Mouse (Mus musculus) myocyte (in vitro differentiated cells): ENCODE measurements around the gene Ldlrad3.

Source experiments
- CEBPB ChIP-seq: IDR thresholded peaks from 2 replicates; pipeline ENCODE4 v1.6.1; 2011; ENCODE audit warnings: mild to moderate bottlenecking, moderate library complexity; ENCODE audit not compliant: poor library complexity, insufficient read depth, severe bottlenecking
- E2F4 ChIP-seq: IDR thresholded peaks from one replicate; pipeline ENCODE4 v1.6.1; 2011; ENCODE audit warnings: mild to moderate bottlenecking, control low read depth, moderate library complexity; ENCODE audit not compliant: insufficient read depth
- MAX ChIP-seq: IDR thresholded peaks from one replicate; pipeline ENCODE4 v1.6.1; 2011; ENCODE audit warnings: low read depth, mild to moderate bottlenecking, control low read depth
- MYOD1 ChIP-seq, 3 experiments: IDR thresholded peaks; one replicate each; pipeline ENCODE4 v1.6.1; 2011; ENCODE audit warnings: control low read depth in 2 of 3, low read depth in 2 of 3, mild to moderate bottlenecking in 2 of 3, moderate library complexity in 1 of 3; ENCODE audit not compliant: insufficient read length in 2 of 3, control insufficient read depth in 1 of 3
- MYOG ChIP-seq, 3 experiments: IDR thresholded peaks; one replicate each; pipeline ENCODE4 v1.6.1; 2011; ENCODE audit warnings: control low read depth in 2 of 3, low read depth in 2 of 3, mild to moderate bottlenecking in 2 of 3; ENCODE audit not compliant: insufficient read length in 2 of 3, control insufficient read depth in 1 of 3, insufficient read depth in 1 of 3
- POLR2A ChIP-seq: IDR thresholded peaks from one replicate; pipeline ENCODE4 v1.6.1; 2011; ENCODE audit warnings: low read depth, mild to moderate bottlenecking, control low read depth, moderate library complexity; ENCODE audit not compliant: insufficient read length
- POLR2AphosphoS2 ChIP-seq: IDR thresholded peaks from one replicate; pipeline ENCODE4 v1.6.1; 2011; ENCODE audit warnings: low read depth, control low read depth; ENCODE audit not compliant: insufficient read length
- REST ChIP-seq: IDR thresholded peaks from one replicate; pipeline ENCODE4 v1.6.1; 2011; ENCODE audit warnings: mild to moderate bottlenecking, control low read depth, moderate library complexity; ENCODE audit not compliant: insufficient read depth, insufficient read length
- SRF ChIP-seq: IDR thresholded peaks from one replicate; pipeline ENCODE4 v1.6.1; 2011; ENCODE audit warnings: low read depth; ENCODE audit not compliant: control insufficient read depth, insufficient read length
- TCF12 ChIP-seq: IDR thresholded peaks from one replicate; pipeline ENCODE4 v1.6.1; 2011; ENCODE audit warnings: mild to moderate bottlenecking, control low read depth; ENCODE audit not compliant: poor library complexity, insufficient read depth, severe bottlenecking
- TCF3 ChIP-seq: IDR thresholded peaks from one replicate; pipeline ENCODE4 v1.6.1; 2011; ENCODE audit warnings: low read depth, control low read depth; ENCODE audit not compliant: insufficient read length
- USF1 ChIP-seq: IDR thresholded peaks from one replicate; pipeline ENCODE4 v1.6.1; 2011; ENCODE audit warnings: low read depth, mild to moderate bottlenecking, control low read depth, moderate library complexity

DNA sequence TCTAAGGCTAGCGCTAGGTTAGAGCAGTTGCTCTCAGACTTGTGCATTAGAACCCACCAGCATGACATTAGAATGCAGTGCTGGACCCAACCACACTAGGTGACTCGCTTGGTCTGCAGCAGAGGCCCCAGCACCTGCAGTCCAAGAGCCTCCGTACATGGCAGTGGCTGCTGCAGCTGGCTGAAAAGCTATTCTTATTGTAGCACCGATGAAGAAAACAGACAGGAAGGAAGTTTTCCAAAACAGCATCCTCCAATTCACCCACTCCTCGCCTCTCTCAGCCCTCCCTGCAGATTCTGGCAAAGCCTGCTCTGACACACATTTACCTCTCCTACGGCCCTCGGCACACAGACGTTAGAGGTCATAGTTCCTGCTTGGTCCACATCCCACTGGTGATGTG lies 130.0 kb downstream of the Ldlrad3 start:
- TF ChIP-seq POLR2A: no peak
- no peak for TF ChIP-seq POLR2AphosphoS2
- no peak for TF ChIP-seq E2F4
- TF ChIP-seq MYOD1 (IDR thresholded peaks at IDR 0.05; ENCODE audit: control insufficient read depth in 1 of 3, insufficient read length in 2 of 3, low read depth in 2 of 3): no peak
- no peak for TF ChIP-seq CEBPB
- TF ChIP-seq USF1: no peak
- no peak for TF ChIP-seq TCF12
- TF ChIP-seq TCF3: no peak
- TF ChIP-seq SRF: no peak
- no peak for TF ChIP-seq MYOG (IDR thresholded peaks at IDR 0.05; ENCODE audit: control insufficient read depth in 1 of 3, insufficient read depth in 1 of 3, insufficient read length in 2 of 3, low read depth in 2 of 3)
- TF ChIP-seq MAX: no peak
- TF ChIP-seq REST: no peak
